Mouse (Mus musculus) forebrain, embryonic 12.5 days (tissue): Measurements from ENCODE around the gene Fgfr2. TPM values are rescaled to one million over a fixed set of nuclear protein-coding genes. Genes with fewer than 3 reads are reported as not detected.

Source experiments
- ATAC-seq: fragments of 200-750 bp; cut with Nextera tagmentation; 2 replicates; pipeline ENCODE4 v1.8.0; 2017; ENCODE audit warnings: moderate TSS enrichment; ENCODE audit not compliant: low FRiP score
- H3K27ac ChIP-seq: fragments of 300-500 bp; sonication (generic); 2 replicates; pipeline ENCODE4 v1.5.1; 2016; ENCODE audit warnings: mild to moderate bottlenecking
- H3K27me3 ChIP-seq: fragments of 300-500 bp; sonication (generic); 2 replicates; pipeline ENCODE4 v1.6.1; 2016; ENCODE audit warnings: mild to moderate bottlenecking
- H3K36me3 ChIP-seq: fragments of 300-500 bp; sonication (generic); replicated peaks from 2 replicates; pipeline ENCODE4 v1.6.1; 2016; ENCODE audit warnings: mild to moderate bottlenecking
- H3K4me1 ChIP-seq: fragments of 300-500 bp; sonication (generic); 2 replicates; pipeline ENCODE4 v1.6.1; 2016
- H3K4me2 ChIP-seq: fragments of 300-500 bp; sonication (generic); 2 replicates; pipeline ENCODE4 v1.6.1; 2016; ENCODE audit warnings: mild to moderate bottlenecking, moderate library complexity
- H3K4me3 ChIP-seq: fragments of 300-500 bp; sonication (generic); replicated peaks from 2 replicates; pipeline ENCODE4 v1.5.1; 2016; ENCODE audit warnings: mild to moderate bottlenecking
- H3K9ac ChIP-seq: fragments of 300-500 bp; sonication (generic); 2 replicates; pipeline ENCODE4 v1.6.1; 2016; ENCODE audit warnings: mild to moderate bottlenecking
- H3K9me3 ChIP-seq: fragments of 300-500 bp; sonication (generic); 2 replicates; pipeline ENCODE4 v1.6.1; 2016
- WGBS: fragments of 180-500 bp; shearing (Covaris S2); methylation state at CpG from one replicate; pipeline ENCODE4 v1.1.7; 2016; 5-methylcytosine and 5-hydroxymethylcytosine counted together
- polyA plus RNA-seq: library from polyadenylated mRNA; unstranded; fragments of >200 nt; fragmentation: Nextera tagmentation; extraction: Ambion mirVana; gene quantifications from 2 replicates; pipeline ENCODE4 v1.2.1, GENCODE M21; 2016

The Fgfr2 gene
- polyA plus RNA-seq, 1 experiment from 2014 or later = 89.6 TPM

DNA sequence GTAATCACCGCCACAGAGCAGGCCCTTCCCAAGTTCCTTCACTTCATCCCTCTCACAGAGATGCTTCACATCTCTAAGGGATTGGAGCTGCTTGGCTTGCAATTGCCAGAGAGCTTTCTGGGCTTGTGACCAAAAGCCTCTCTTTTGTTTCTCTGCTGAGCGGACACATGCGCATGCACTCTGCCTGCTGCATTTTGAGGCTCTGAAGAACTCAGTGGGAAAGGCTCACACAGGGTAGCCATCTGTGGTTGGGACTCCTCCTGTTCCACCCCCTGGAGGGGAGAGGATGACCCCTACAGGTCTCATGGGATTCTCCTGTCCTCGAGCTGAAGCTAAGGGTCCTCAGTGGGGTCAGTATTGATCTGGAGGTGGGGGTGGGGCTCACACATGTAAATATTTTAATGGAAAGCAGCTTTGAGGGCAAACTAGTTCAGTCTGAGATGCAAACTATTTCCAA is 2157.2 kb downstream of the Fgfr2 start:
- Histone ChIP-seq H3K4me3 (no peak overlapping the region), H3K36me3 (no peaks in the 10 kb centered on the region), H3K9me3 (no peaks in the 10 kb centered on the region), H3K4me2 (no peak overlapping the region), H3K27me3 (no peaks in the 10 kb centered on the region), H3K4me1 (0 out of 2 replicates have a peak, but pooled peaks cover 2% of the 10 kb centered on the region), H3K9ac (no peak overlapping the region), H3K27ac (0 out of 2 replicates have a peak overlapping the region, but pooled peaks have one; percentile 19)
- no peak for ATAC-seq
- 73% methylated on average over 4 of the region's 4 CpGs for WGBS

DNA sequence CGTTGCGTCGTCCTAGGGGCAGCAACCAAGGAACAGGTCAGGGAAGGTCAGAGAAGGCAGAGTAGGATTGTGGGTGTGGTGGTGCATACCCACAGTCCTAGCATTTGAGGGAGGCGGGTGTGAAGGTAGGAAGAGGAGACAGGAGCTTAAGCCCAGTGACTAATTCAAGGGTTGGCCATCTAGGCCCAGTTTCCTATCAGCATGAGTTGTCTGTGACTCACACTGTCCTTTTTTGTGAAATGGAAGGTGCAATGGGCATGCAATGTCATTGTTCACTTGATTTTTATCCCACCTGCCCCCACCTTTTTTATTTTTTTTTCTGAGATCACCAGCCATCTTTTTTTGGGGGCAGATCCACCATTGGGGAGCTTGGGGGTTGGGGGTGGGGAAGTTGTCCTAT is 2157.8 kb downstream of the Fgfr2 start:
- Histone ChIP-seq H3K36me3 (no peaks in the 10 kb centered on the region), H3K9me3 (no peaks in the 10 kb centered on the region), H3K4me3 (no peak overlapping the region), H3K27me3 (no peaks in the 10 kb centered on the region), H3K9ac (no peak overlapping the region), H3K27ac (no peak overlapping the region), H3K4me1 (0 out of 2 replicates have a peak, but pooled peaks cover 2% of the 10 kb centered on the region), H3K4me2 (no peak overlapping the region)
- WGBS = 91% methylated on average over 4 of the region's 4 CpGs
- no peak for ATAC-seq

DNA sequence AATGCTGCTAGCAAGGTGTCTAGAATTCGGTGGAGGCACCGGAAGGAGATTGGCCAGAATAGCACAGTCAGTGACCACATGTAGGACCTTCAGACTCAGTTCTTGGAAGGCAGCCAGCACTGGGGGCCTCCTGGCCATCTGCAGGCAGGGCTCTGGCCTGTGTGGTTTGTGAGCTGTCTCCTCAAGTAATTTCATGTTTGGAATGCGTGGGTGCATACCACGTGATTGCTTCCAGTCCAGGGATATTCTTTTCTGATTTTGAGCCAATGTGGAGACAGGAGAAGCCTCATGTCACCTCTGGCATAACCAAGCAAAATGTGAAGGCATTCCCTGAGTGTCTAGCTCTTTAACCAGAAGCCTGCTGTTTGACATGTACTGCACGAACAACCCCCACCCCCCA is 2158.5 kb downstream of the Fgfr2 start:
- 0 out of 2 replicates have a peak, but pooled peaks cover 2% of the 10 kb centered on the region for H3K4me1 ChIP-seq
- H3K36me3 ChIP-seq = no peaks in the 10 kb centered on the region
- WGBS = 87% methylated on average over 5 of the region's 5 CpGs
- ATAC-seq = no peak
- H3K9me3 ChIP-seq = no peaks in the 10 kb centered on the region
- no peak overlapping the region for H3K4me3 ChIP-seq
- no peak overlapping the region for H3K9ac ChIP-seq
- no peak overlapping the region for H3K4me2 ChIP-seq
- H3K27me3 ChIP-seq = no peaks in the 10 kb centered on the region
- H3K27ac ChIP-seq = no peak overlapping the region

DNA sequence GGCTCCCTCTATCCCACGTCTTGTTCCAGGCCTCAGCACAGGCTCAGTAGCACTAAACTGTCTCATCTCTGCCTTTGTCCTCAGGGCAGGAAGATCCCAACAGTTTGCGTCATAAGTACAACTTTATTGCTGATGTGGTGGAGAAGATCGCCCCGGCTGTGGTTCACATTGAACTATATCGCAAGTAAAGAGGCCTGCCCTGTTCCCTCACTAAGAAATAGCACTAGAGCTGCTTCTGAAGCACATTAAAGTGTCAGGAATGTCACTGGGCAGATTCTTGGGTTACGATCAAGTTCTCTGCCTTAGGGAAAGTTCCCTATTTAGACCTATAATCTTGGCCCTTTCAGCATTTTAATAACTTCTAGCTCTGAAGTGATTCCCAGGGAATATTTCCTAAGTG is 2161.7 kb downstream of the Fgfr2 start:
- ATAC-seq = no peak
- Histone ChIP-seq H3K36me3 (no peaks in the 10 kb centered on the region), H3K27ac (no peak overlapping the region), H3K27me3 (no peaks in the 10 kb centered on the region), H3K4me2 (no peak overlapping the region), H3K9ac (no peak overlapping the region), H3K4me3 (no peak overlapping the region), H3K4me1 (0 out of 2 replicates have a peak, but pooled peaks cover 2% of the 10 kb centered on the region), H3K9me3 (no peaks in the 10 kb centered on the region)
- 87% methylated on average over 6 of the region's 6 CpGs for WGBS

DNA sequence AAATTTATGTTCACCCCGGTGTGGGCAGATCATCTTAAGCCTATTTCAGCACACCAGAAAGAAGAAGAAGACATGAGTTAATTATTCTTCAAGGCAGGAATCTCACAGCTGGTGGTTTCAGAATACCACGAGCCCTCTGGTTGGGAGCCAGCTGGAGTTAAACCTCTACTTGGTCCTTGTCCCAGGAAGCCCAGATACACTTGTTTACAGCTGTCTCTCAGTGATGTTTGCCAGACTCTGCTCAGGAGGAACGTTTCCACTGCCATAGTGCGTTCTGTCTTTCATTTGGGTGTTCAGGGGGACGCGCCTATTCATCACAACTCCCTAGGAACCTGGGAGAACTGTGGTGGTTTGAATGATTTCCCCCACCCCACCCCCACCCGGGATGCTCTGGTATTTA is 2163.3 kb downstream of the Fgfr2 start:
- Histone ChIP-seq H3K9ac (no peak overlapping the region), H3K4me3 (no peak overlapping the region), H3K36me3 (no peaks in the 10 kb centered on the region), H3K9me3 (no peaks in the 10 kb centered on the region), H3K4me2 (no peak overlapping the region), H3K27me3 (no peaks in the 10 kb centered on the region), H3K4me1 (no peaks in the 10 kb centered on the region), H3K27ac (no peak overlapping the region)
- ATAC-seq = no peak
- WGBS = 64% methylated on average over 7 of the region's 7 CpGs

DNA sequence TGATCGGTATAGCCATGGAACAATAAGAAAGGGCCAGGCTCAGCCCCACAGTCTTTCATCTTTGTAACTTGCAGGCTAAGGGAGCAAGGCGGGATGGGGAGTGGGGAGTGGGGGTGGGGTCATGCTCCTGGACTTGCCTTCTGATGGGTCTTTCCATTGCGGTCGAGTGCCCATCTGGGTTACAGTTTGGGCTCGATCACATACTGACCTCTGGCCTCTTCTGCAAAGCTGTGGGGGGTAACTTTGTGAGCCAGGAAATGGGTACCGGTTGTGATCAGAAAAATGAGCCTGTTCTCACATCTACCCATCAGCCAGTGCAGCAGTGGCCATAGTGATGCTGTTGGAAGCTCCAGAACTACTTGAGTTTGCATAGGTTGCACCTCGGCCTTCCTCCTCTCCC is 2164.6 kb downstream of the Fgfr2 start:
- Histone ChIP-seq H3K4me2 (no peak overlapping the region), H3K9ac (no peak overlapping the region), H3K27me3 (no peaks in the 10 kb centered on the region), H3K9me3 (no peaks in the 10 kb centered on the region), H3K36me3 (no peaks in the 10 kb centered on the region), H3K4me1 (no peaks in the 10 kb centered on the region), H3K4me3 (no peak overlapping the region), H3K27ac (no peak overlapping the region)
- no peak for ATAC-seq
- 58% methylated on average over 7 of the region's 7 CpGs for WGBS

DNA sequence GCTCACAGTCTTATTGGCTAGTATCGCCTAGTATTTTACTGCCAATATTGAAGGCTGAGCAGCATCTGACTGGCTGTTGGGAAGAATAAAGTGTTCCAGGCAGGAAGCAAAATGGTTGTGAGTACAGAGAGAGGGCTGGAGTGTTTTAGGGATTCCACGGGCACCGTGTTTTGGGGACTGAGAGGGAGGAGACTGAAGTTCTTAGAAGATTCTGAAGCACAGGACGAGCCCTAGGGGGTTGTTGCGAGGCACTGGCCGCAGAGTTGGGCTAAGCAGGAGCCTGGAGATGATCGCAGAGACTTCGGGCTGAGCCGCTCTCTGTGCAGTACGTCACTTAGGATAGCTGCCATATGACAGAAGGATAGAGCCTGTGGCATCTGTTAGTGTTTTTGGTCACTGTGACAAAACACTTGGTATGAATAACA is 2169.0 kb downstream of the Fgfr2 start:
- no peak overlapping the region for H3K4me3 ChIP-seq
- 92% methylated on average over 10 of the region's 10 CpGs for WGBS
- no peaks in the 10 kb centered on the region for H3K36me3 ChIP-seq
- no peak overlapping the region for H3K27ac ChIP-seq
- H3K27me3 ChIP-seq = no peaks in the 10 kb centered on the region
- H3K4me2 ChIP-seq = no peak overlapping the region
- H3K9me3 ChIP-seq = no peaks in the 10 kb centered on the region
- H3K9ac ChIP-seq = no peak overlapping the region
- H3K4me1 ChIP-seq = no peaks in the 10 kb centered on the region
- ATAC-seq = no peak

DNA sequence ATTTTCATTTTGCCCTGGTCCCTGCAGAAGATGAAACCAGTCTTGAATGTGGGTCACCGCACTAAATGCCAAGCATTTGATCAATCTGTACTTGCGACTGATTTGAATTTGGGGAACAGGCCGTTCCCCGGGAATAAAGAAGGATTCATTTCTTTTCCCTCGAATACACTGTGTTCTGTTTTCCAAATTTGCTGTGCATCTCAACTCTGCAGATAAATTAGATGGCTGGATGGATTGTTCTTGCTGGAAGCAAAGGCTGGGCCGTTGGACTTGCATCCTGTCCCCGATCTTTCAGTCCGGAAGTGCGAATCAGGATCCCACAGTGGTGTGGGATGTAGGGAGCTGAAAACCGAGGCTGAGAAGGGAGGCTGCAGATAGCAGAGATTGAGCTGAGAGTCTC is 2169.8 kb downstream of the Fgfr2 start:
- no peak overlapping the region for H3K4me3 ChIP-seq
- H3K27ac ChIP-seq = no peak overlapping the region
- no peaks in the 10 kb centered on the region for H3K27me3 ChIP-seq
- no peak overlapping the region for H3K4me2 ChIP-seq
- no peak for ATAC-seq
- H3K9ac ChIP-seq = no peak overlapping the region
- H3K36me3 ChIP-seq = no peaks in the 10 kb centered on the region
- no peaks in the 10 kb centered on the region for H3K9me3 ChIP-seq
- no peaks in the 10 kb centered on the region for H3K4me1 ChIP-seq
- 93% methylated on average over 10 of the region's 10 CpGs for WGBS

DNA sequence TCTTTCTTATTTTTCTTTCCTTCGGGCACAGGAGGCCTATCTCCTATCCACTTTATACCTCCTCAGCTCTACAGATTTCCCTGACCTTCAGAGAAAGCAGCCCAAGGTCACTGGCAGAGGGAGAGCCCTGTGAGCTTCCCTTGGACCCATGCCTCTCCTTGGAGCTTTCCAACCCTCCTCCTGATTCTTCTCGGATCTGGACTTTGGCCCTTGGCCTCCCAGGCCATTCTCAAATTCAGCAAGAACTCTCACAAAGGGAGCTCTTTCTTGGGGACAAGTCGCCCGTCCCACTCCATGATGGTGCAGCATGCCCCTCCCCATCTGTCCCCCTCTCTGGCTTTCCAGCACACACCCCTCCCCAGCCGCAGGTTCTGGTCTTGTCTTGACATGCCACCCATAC is 2172.1 kb downstream of the Fgfr2 start:
- no peak overlapping the region for H3K4me3 ChIP-seq
- no peak overlapping the region for H3K27ac ChIP-seq
- H3K9ac ChIP-seq = no peak overlapping the region
- 89% methylated on average over 5 of the region's 5 CpGs for WGBS
- no peaks in the 10 kb centered on the region for H3K4me1 ChIP-seq
- no peaks in the 10 kb centered on the region for H3K36me3 ChIP-seq
- ATAC-seq = no peak
- H3K4me2 ChIP-seq = no peak overlapping the region
- H3K9me3 ChIP-seq = no peaks in the 10 kb centered on the region
- H3K27me3 ChIP-seq = no peaks in the 10 kb centered on the region

DNA sequence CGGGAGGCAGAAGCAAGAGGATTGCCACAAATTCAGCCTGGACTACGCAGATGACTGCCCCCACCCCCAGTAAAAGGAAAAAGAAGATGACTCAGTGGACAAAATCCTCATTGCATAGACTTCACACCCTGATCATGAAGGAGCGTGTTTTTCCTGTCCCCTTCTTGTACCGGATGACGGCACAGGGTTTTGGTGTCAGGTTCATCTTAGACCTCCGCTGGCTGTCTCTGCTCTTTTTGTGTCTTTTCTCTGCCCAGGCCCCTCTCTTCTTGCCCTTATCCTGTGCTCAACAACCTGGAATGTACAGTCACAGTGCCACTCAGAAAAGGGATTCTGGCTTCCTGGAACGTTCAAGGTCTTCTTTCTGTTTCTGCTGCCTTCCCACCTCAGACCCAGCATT is 2172.7 kb downstream of the Fgfr2 start:
- Histone ChIP-seq H3K9ac (no peak overlapping the region), H3K27me3 (no peaks in the 10 kb centered on the region), H3K9me3 (no peaks in the 10 kb centered on the region), H3K27ac (no peak overlapping the region), H3K4me3 (no peak overlapping the region), H3K4me2 (no peak overlapping the region), H3K36me3 (no peaks in the 10 kb centered on the region), H3K4me1 (no peaks in the 10 kb centered on the region)
- no peak for ATAC-seq
- 91% methylated on average over 7 of the region's 7 CpGs for WGBS

DNA sequence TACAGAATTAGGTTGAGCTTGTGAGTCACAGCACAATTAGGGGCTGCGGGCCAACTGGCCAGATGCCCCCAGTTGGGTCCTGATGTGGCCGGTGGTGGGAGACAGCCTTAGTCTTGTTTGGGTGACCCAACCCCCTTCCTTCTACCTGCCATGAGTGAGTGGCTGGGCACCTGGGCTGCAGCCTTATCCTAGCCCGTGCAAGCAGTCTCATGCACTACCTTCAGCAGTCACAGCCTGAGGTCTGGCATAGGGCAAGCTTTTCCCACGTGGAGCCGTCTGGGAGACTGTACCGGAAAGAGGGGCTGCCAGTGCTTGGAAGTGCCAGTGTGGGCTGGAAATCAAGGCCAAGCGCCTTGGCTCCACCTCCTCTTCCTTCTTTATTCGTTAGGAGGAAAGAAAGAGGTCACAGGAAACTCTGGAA is 2173.8 kb downstream of the Fgfr2 start:
- ATAC-seq = no peak
- H3K9me3 ChIP-seq = no peaks in the 10 kb centered on the region
- H3K9ac ChIP-seq = no peak overlapping the region
- H3K36me3 ChIP-seq = no peaks in the 10 kb centered on the region
- H3K4me1 ChIP-seq = no peaks in the 10 kb centered on the region
- no peaks in the 10 kb centered on the region for H3K27me3 ChIP-seq
- WGBS = 64% methylated on average over 7 of the region's 8 CpGs
- no peak overlapping the region for H3K4me3 ChIP-seq
- no peak overlapping the region for H3K27ac ChIP-seq
- H3K4me2 ChIP-seq = no peak overlapping the region

DNA sequence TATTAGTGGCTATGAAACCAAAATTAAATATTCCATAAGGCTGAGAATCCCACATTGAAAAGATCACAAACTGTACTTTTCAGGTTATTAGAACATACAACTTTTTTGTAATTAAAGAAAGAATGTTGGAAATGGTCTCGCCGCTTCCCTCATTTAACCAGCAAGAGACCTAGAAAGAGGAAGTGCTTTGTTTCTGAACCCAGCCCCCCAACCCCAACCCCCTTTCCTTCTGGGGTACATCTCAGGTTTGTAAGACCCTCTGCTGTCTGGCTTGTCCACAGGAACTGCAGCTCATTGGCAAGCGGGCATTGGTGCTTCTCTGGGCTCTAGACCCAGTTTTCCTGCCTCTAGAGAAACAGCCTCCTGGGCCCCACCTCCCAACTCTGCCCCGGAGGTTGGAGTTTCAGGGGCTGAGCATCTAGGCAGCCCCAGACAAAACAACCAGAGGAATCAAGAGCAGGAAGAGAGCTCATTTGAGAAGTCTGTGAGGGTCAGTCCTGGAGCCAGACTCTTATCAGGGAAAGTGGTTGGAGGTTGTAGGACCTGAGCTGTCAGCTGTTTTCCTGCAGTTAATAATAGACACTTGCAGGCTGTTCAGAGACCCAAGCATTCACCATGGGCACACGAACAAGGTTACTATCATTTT is 2174.5 kb downstream of the Fgfr2 start:
- ATAC-seq = no peak
- Histone ChIP-seq H3K4me1 (no peaks in the 10 kb centered on the region), H3K9ac (no peak overlapping the region), H3K4me3 (no peak overlapping the region), H3K9me3 (no peaks in the 10 kb centered on the region), H3K27ac (no peak overlapping the region), H3K36me3 (no peaks in the 10 kb centered on the region), H3K27me3 (no peaks in the 10 kb centered on the region), H3K4me2 (no peak overlapping the region)
- 64% methylated on average over 5 of the region's 5 CpGs for WGBS

DNA sequence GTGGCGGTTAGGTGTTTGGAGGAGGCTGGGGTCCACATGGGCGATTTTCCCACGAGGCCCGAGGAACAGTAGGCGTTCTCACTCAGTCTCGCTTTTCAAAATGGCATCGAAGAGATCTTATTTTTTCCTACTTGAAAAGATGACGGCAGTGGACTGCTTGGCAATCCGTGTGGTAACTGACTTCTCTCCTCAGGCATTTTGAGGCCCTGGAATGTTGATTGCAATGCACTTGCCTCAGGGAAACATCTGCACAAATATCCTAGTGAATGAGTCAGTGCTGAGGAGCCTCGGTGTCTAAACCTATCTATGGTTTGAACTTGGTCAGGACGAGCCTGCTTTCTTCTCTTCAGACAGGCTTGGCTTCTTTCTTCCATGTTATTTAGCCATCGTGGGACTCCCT is 2176.8 kb downstream of the Fgfr2 start:
- WGBS = 89% methylated on average over 12 of the region's 12 CpGs
- H3K27ac ChIP-seq = no peak overlapping the region
- no peaks in the 10 kb centered on the region for H3K9me3 ChIP-seq
- H3K4me3 ChIP-seq = no peak overlapping the region
- no peak for ATAC-seq
- no peak overlapping the region for H3K9ac ChIP-seq
- no peaks in the 10 kb centered on the region for H3K36me3 ChIP-seq
- H3K4me1 ChIP-seq = no peaks in the 10 kb centered on the region
- H3K27me3 ChIP-seq = no peaks in the 10 kb centered on the region
- no peak overlapping the region for H3K4me2 ChIP-seq
